Comparison of ENCODE assay signal across 26 mouse cellular contexts in genomic region chr15:12318451-12318850, GRCm38 (mm10). TPM values are rescaled to one million over a fixed set of nuclear protein-coding genes. Genes with fewer than 3 reads are reported as not detected.
"Had no signal": no experiment of that assay in that cellular context is flagged by ENCODE, and none has a peak within 500 bp of the region (broad histone marks: within the 10 kb centered on the region; RNA-seq: fewer than 3 reads in every experiment).

No protein-coding gene starts in this region.

- DNase-seq: gastrocnemius, postnatal 25 days; heart, adult 2 months; heart, postnatal 14 days; heart, postnatal 4 days; kidney, adult 18-20 months; kidney, adult 8-10 months; kidney, postnatal 10 days; kidney, postnatal 25 days; kidney, postnatal 4 days; liver had no signal

- H3K27me3 ChIP-seq: heart, embryonic 15.5 days; intestine, embryonic 15.5 days had no signal

- H3K4me3 ChIP-seq: heart, adult 2 months; heart, embryonic 13.5 days; heart, embryonic 15.5 days; hindbrain, embryonic 10.5 days; hindbrain, embryonic 12.5 days; intestine, embryonic 15.5 days; layer of hippocampus, adult 2 months; left cerebral cortex, adult 2 months; limb, embryonic 10.5 days; limb, embryonic 12.5 days had no signal

- H3K36me3 ChIP-seq: heart, embryonic 13.5 days; heart, embryonic 15.5 days; hindbrain, embryonic 10.5 days; hindbrain, embryonic 12.5 days; intestine, embryonic 15.5 days; limb, embryonic 10.5 days; limb, embryonic 12.5 days had no signal

- H3K27ac ChIP-seq: heart, adult 2 months; heart, embryonic 13.5 days; heart, embryonic 15.5 days; hindbrain, embryonic 10.5 days; hindbrain, embryonic 12.5 days; hindbrain, embryonic 14.5 days; intestine, embryonic 15.5 days; layer of hippocampus, adult 2 months; left cerebral cortex, adult 2 months; limb, embryonic 10.5 days; limb, embryonic 12.5 days had no signal

- H3K9me3 ChIP-seq: heart, embryonic 13.5 days; heart, embryonic 15.5 days; hindbrain, embryonic 10.5 days; hindbrain, embryonic 12.5 days; intestine, embryonic 15.5 days; limb, embryonic 10.5 days; limb, embryonic 12.5 days had no signal

- ATAC-seq: hindbrain, embryonic 16.5 days; inflammation-experienced regulatory T-cells, adult 6 months; intestine, embryonic 15.5 days; intestine, postnatal 0 days had no signal

RNA-seq across cellular contexts. Expression of gene 1810049J17Rik, which starts 3.2 kb away (rescaled TPM):
- total RNA-seq: granulocyte monocyte progenitor cell, adult 5-6 weeks; heart, adult 2 months had no signal
- polyA plus RNA-seq: frontal cortex, adult 2 months; heart, adult 2 months; heart, embryonic 11.5 days; heart, embryonic 15.5 days; inflammation-experienced regulatory T-cells, adult 6 months had no signal
